ENCODE assay signal across 30 mouse cellular contexts in genomic region chr10:20670541-20670940, GRCm38 (mm10). TPM values are rescaled to one million over a fixed set of nuclear protein-coding genes. Genes with fewer than 3 reads are reported as not detected.
DNase-seq lines count a peak whose midpoint lies in the region; ATAC-seq and TF ChIP-seq lines count a peak whose summit lies in the region.
"Had no signal": no experiment of that assay in that cellular context is flagged by ENCODE, and none has a peak within 500 bp of the region (broad histone marks: within the 10 kb centered on the region; RNA-seq: fewer than 3 reads in every experiment).

No protein-coding gene starts in this region.

- no peak overlapping the region for H3K4me2 ChIP-seq in heart, embryonic 11.5 days
- H3K4me2 ChIP-seq in liver, embryonic 14.5 days (ENCODE audit: low read depth) = no peak overlapping the region
- H3K4me2 ChIP-seq in liver, embryonic 11.5 days = no peak overlapping the region
- H3K4me2 ChIP-seq: heart, embryonic 12.5 days; hindbrain, embryonic 15.5 days; limb, embryonic 15.5 days; lung, embryonic 15.5 days; midbrain, embryonic 12.5 days had no signal

- no peak for TF ChIP-seq EP300 in liver, embryonic 14.5 days (IDR thresholded peaks at IDR 0.05; ENCODE audit: low read depth)

- H3K9ac ChIP-seq in heart, embryonic 11.5 days (ENCODE audit: low read depth, low read length) = no peak overlapping the region
- no peak overlapping the region for H3K9ac ChIP-seq in liver, embryonic 14.5 days (replicated peaks)
- H3K9ac ChIP-seq in liver, embryonic 11.5 days (ENCODE audit: low read depth, low read length) = no peak overlapping the region
- H3K9ac ChIP-seq: heart, embryonic 12.5 days; hindbrain, embryonic 15.5 days; limb, embryonic 15.5 days; lung, embryonic 15.5 days; midbrain, embryonic 12.5 days had no signal

- H3K36me3 ChIP-seq in heart, embryonic 11.5 days (ENCODE audit: control insufficient read depth, insufficient read depth, low read length) = no peaks in the 10 kb centered on the region
- no peaks in the 10 kb centered on the region for H3K36me3 ChIP-seq in liver, embryonic 14.5 days (replicated peaks; ENCODE audit: control insufficient read depth, insufficient read depth, low read depth)
- no peaks in the 10 kb centered on the region for H3K36me3 ChIP-seq in liver, embryonic 11.5 days (ENCODE audit: control insufficient read depth, insufficient read depth, low read length)
- no peaks in the 10 kb centered on the region for H3K36me3 ChIP-seq in testis, adult 2 months (ENCODE audit: control insufficient read depth, insufficient read depth, low read length)
- H3K36me3 ChIP-seq: heart, embryonic 12.5 days; hindbrain, embryonic 15.5 days; limb, embryonic 10.5 days; limb, embryonic 15.5 days; lung, embryonic 15.5 days; midbrain, embryonic 12.5 days had no signal

- WGBS in heart, embryonic 11.5 days (ENCODE audit: insufficient replicate concordance) = 79% methylated on average over 8 of the region's 8 CpGs
- WGBS in liver, embryonic 14.5 days (ENCODE audit: insufficient replicate concordance) = 69% methylated on average over 8 of the region's 8 CpGs
- whole genome bisulfite sequencing in liver, embryonic 11.5 days = 81% methylated on average over 8 of the region's 8 CpGs

- TF ChIP-seq POLR2A in testis, adult 2 months (IDR thresholded peaks at IDR 0.05; ENCODE audit: control insufficient read depth, low read depth, low read length) = no peak

- no peaks in the 10 kb centered on the region for H3K27me3 ChIP-seq in heart, embryonic 11.5 days (ENCODE audit: control insufficient read depth, insufficient read depth, low read length)
- no peaks in the 10 kb centered on the region for H3K27me3 ChIP-seq in liver, embryonic 14.5 days (ENCODE audit: control insufficient read depth, insufficient read depth, low read length)
- H3K27me3 ChIP-seq in liver, embryonic 11.5 days (replicated peaks; ENCODE audit: control insufficient read depth, insufficient read depth, low read length) = no peaks in the 10 kb centered on the region
- H3K27me3 ChIP-seq in testis, adult 2 months (ENCODE audit: control insufficient read depth, insufficient read depth, low read length) = no peaks in the 10 kb centered on the region
- H3K27me3 ChIP-seq: CH12.LX; heart, embryonic 12.5 days; hindbrain, embryonic 15.5 days; limb, embryonic 15.5 days; lung, embryonic 15.5 days; megakaryocyte, embryonic 14.5 days; midbrain, embryonic 12.5 days had no signal

- H3K27ac ChIP-seq in heart, embryonic 11.5 days (ENCODE audit: low read depth, low read length) = no peak overlapping the region
- no peak overlapping the region for H3K27ac ChIP-seq in liver, embryonic 14.5 days
- H3K27ac ChIP-seq in liver, embryonic 11.5 days (ENCODE audit: low read depth, low read length) = no peak overlapping the region
- no peak overlapping the region for H3K27ac ChIP-seq in testis, adult 2 months (ENCODE audit: control insufficient read depth, insufficient read depth, low read depth, low read length)
- H3K27ac ChIP-seq: hindbrain, embryonic 15.5 days; limb, embryonic 10.5 days; limb, embryonic 15.5 days; midbrain, embryonic 12.5 days had no signal

- ATAC-seq in heart, embryonic 11.5 days (replicated peaks; ENCODE audit: insufficient number of reproducible peaks, low FRiP score, low TSS enrichment) = no peak
- no peak for ATAC-seq in liver, embryonic 14.5 days (ENCODE audit: insufficient read depth)
- no peak for ATAC-seq in liver, embryonic 11.5 days (replicated peaks; ENCODE audit: low FRiP score)
- no peak for ATAC-seq in cerebellum, adult (ENCODE audit: insufficient number of reproducible peaks, low FRiP score, low TSS enrichment)
- ATAC-seq: activated CD4-positive, CD25-positive, alpha-beta regulatory T cell, adult 4 months; forebrain, embryonic 14.5 days; inflammation-experienced regulatory T-cells, adult 6 months had no signal

- no peak overlapping the region for H3K4me3 ChIP-seq in heart, embryonic 11.5 days (ENCODE audit: low read depth, low read length)
- H3K4me3 ChIP-seq in liver, embryonic 14.5 days (ENCODE audit: insufficient read depth in 1 of 2, low read depth in 2 of 2, low read length in 2 of 2) = no peak overlapping the region
- no peak overlapping the region for H3K4me3 ChIP-seq in liver, embryonic 11.5 days (ENCODE audit: low read depth, low read length)
- no peak overlapping the region for H3K4me3 ChIP-seq in testis, adult 2 months (ENCODE audit: control insufficient read depth, low read depth, low read length)
- H3K4me3 ChIP-seq: heart, embryonic 12.5 days; hindbrain, embryonic 15.5 days; limb, embryonic 10.5 days; limb, embryonic 15.5 days; lung, embryonic 15.5 days; megakaryocyte, embryonic 14.5 days; midbrain, embryonic 12.5 days had no signal

- DNase-seq in heart, adult 11 months = peak; percentile 77
- no peak for DNase-seq in liver, embryonic 14.5 days (ENCODE audit: low read depth in 3 of 3, low spot score in 3 of 3)
- no peak for DNase-seq in liver, embryonic 11.5 days (ENCODE audit: low spot score)
- no peak for DNase-seq in testis, postnatal 10 days (ENCODE audit: low spot score)
- DNase-seq: adrenal gland, adult 2 months; cerebellum, adult 11 months; cerebellum, adult 9-10 months; cerebellum, postnatal 36 days; gastrocnemius, postnatal 14 days; kidney, adult 2 months; kidney, postnatal 36 days; layer of hippocampus, postnatal 36 days; lung, postnatal 4 days; retina, postnatal 1 day; right cerebral cortex, postnatal 14 days; thymus, postnatal 14 days had no signal

- H3K9me3 ChIP-seq in heart, embryonic 11.5 days (replicated peaks; ENCODE audit: control insufficient read depth, low read length) = no peaks in the 10 kb centered on the region
- H3K9me3 ChIP-seq in liver, embryonic 14.5 days (ENCODE audit: control insufficient read depth, low read length) = no peaks in the 10 kb centered on the region
- H3K9me3 ChIP-seq in liver, embryonic 11.5 days (ENCODE audit: control insufficient read depth, low read length) = no peaks in the 10 kb centered on the region
- H3K9me3 ChIP-seq: heart, embryonic 12.5 days; hindbrain, embryonic 15.5 days; limb, embryonic 10.5 days; limb, embryonic 15.5 days; lung, embryonic 15.5 days had no signal

- peaks cover 8% of the 10 kb centered on the region for H3K4me1 ChIP-seq in heart, embryonic 11.5 days (ENCODE audit: control insufficient read depth, insufficient read depth, low read length)
- H3K4me1 ChIP-seq in liver, embryonic 14.5 days (replicated peaks; ENCODE audit: control insufficient read depth in 2 of 2, insufficient read depth in 2 of 2, low read length in 1 of 2) = 0 out of 4 replicates have a peak, but pooled peaks cover 0 to 2% of the 10 kb centered on the region in 2 experiments
- H3K4me1 ChIP-seq in liver, embryonic 11.5 days (replicated peaks; ENCODE audit: control insufficient read depth, insufficient read depth, low read length) = no peaks in the 10 kb centered on the region
- peaks cover 3% of the 10 kb centered on the region for H3K4me1 ChIP-seq in testis, adult 2 months (ENCODE audit: control insufficient read depth, insufficient read depth, low read length)
- H3K4me1 ChIP-seq: limb, embryonic 10.5 days had no signal

- peak; percentile 20; the same call in 1 of the 2 replicates for TF ChIP-seq CTCF in liver, embryonic 14.5 days (IDR thresholded peaks at IDR 0.05; ENCODE audit: low read depth)
- TF ChIP-seq CTCF in testis, adult 2 months (IDR thresholded peaks at IDR 0.05; ENCODE audit: control insufficient read depth, insufficient read depth, insufficient replicate concordance, low read depth, low read length) = peak; percentile 28; the same call in 1 of the 2 replicates

RNA-seq across cellular contexts. Expression of gene Pde7b, which starts 54.3 kb away (rescaled TPM):
- 9.7 and 12.1 TPM in 2 replicates for polyA plus RNA-seq in heart, embryonic 11.5 days (2014; fragmentation: Nextera tagmentation; extraction: Ambion mirVana)
- polyA plus RNA-seq in liver, embryonic 14.5 days (2012; rRNA removed) = 0.11 and 0.22 TPM in 2 replicates
- 0.18 and 0.39 TPM in 2 replicates for polyA plus RNA-seq in liver, embryonic 14.5 days (2014; fragmentation: Nextera tagmentation; extraction: Ambion mirVana)
- polyA plus RNA-seq in liver, embryonic 11.5 days (2014; fragmentation: Nextera tagmentation; extraction: Ambion mirVana) = 0.48 and 1.3 TPM in 2 replicates
- polyA plus RNA-seq in testis, adult 2 months (2012; rRNA removed) = 0.70 and 1.2 TPM in 2 replicates
- polyA plus RNA-seq: activated CD4-positive, CD25-positive, alpha-beta regulatory T cell, adult 4 months had no signal
